Mouse (Mus musculus) CH12.LX (cell line): Measurements from ENCODE around the gene Fah.

Experiments
- CTCF ChIP-seq, 2 experiments: IDR thresholded peaks in 1 of 2; conservative IDR thresholded peaks in 1 of 2; 2 replicates each; pipeline ENCODE4 v1.5.1; 2011 to 2012; ENCODE audit warnings: low read depth in 2 of 2, low read length in 2 of 2, improper control_type of control experiment in 1 of 2, inconsistent platforms in 1 of 2, mild to moderate bottlenecking in 1 of 2, moderate library complexity in 1 of 2
- EP300 ChIP-seq: IDR thresholded peaks from 2 replicates; pipeline ENCODE4 v1.6.1; 2011; ENCODE audit warnings: low read length, improper control_type of control experiment
- JUND ChIP-seq: conservative IDR thresholded peaks from 2 replicates; pipeline ENCODE4 v1.6.1; 2011; ENCODE audit warnings: low read depth, low read length, improper control_type of control experiment
- MAX ChIP-seq: IDR thresholded peaks from 2 replicates; pipeline ENCODE4 v1.6.1; 2011; ENCODE audit warnings: low read length, improper control_type of control experiment
- POLR2A ChIP-seq: IDR thresholded peaks from 2 replicates; pipeline ENCODE4 v1.6.1; 2011; ENCODE audit warnings: low read depth, mild to moderate bottlenecking, improper control_type of control experiment, low read length
- RAD21 ChIP-seq: IDR thresholded peaks from 2 replicates; pipeline ENCODE4 v1.6.1; 2011; ENCODE audit warnings: low read depth, mild to moderate bottlenecking, low read length, improper control_type of control experiment, moderate library complexity
- TBP ChIP-seq: conservative IDR thresholded peaks from 2 replicates; pipeline ENCODE4 v1.6.1; 2011; ENCODE audit warnings: low read depth, low read length, improper control_type of control experiment
- USF1 ChIP-seq: IDR thresholded peaks from 2 replicates; pipeline ENCODE4 v1.6.1; 2014; ENCODE audit warnings: low read depth, mild to moderate bottlenecking, inconsistent platforms, low read length, improper control_type of control experiment
- ZMIZ1 ChIP-seq: IDR thresholded peaks from 2 replicates; pipeline ENCODE4 v1.6.1; 2012; ENCODE audit warnings: low read depth, mild to moderate bottlenecking, inconsistent platforms, low read length, improper control_type of control experiment

DNA sequence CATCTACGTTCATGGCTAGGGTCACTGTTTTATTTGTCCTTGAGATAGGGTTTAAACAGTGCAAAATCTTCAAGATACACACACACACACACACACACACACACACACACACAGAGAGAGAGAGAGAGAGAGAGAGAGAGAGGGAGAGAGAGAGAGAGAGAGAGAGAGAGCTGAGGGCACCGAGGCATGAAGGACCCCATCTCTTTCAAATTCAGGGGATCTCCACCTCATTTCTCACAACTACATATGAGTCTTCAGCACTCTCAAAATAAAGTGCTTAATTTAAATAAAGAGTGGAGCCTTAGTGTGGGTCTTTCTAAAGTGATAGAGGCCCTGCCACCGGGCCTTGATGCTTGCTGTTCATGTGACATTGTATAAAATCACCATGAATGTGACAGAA lies 10.5 kb downstream of the Fah start:
- TF ChIP-seq CTCF (conservative IDR thresholded peaks at IDR 0.05 in 1 of 2, IDR thresholded peaks at IDR 0.05 in 1 of 2; ENCODE audit: low read depth in 2 of 2, low read length in 2 of 2) (no peak), ZMIZ1 (no peak), POLR2A (no peak; the same call in 1 of the 2 replicates), EP300 (peak; percentile 63), USF1 (no peak), TBP (no peak), MAX (no peak), RAD21 (no peak), JUND (peak; percentile 64)
